Mouse (Mus musculus) testis, adult 2 months (tissue): ENCODE measurements around the gene Poldip3.

Experiments
- CTCF ChIP-seq: fragments of 200-500 bp; IDR thresholded peaks from 2 replicates; pipeline ENCODE4 v1.5.1; 2012; ENCODE audit warnings: low read depth, mild to moderate bottlenecking, inconsistent platforms, low read length, moderate library complexity; ENCODE audit not compliant: control insufficient read depth, insufficient read depth, insufficient replicate concordance
- POLR2A ChIP-seq: fragments of 200-500 bp; IDR thresholded peaks from 2 replicates; pipeline ENCODE4 v1.6.1; 2012; ENCODE audit warnings: low read depth, mild to moderate bottlenecking, inconsistent platforms, low read length, moderate library complexity; ENCODE audit not compliant: control insufficient read depth

GRCm38 (mm10) chr15:83157667-83158064 lies 8.5 kb upstream of the Poldip3 start:
- TF ChIP-seq CTCF (no peak), POLR2A (no peak)
